Mouse (Mus musculus) embryonic facial prominence, embryonic 11.5 days (tissue): ENCODE measurements at regions not wholly inside any gene's neighbourhood (a gene's known extent, or its start where the extent isn't known, plus 50 kb on each side); places are given as distances from the start of the nearest gene placed in this dataset.

Experiments used
- ATAC-seq: fragments of 200-750 bp; cut with Nextera tagmentation; replicated peaks from 2 replicates; pipeline ENCODE4 v1.8.0; 2017; ENCODE audit warnings: low read depth; ENCODE audit not compliant: insufficient number of reproducible peaks, low FRiP score, low TSS enrichment
- DNase-seq: peaks from one replicate; pipeline ENCODE4 v3.0.0-alpha.2; 2015; ENCODE audit warnings: low spot score
- H3K27ac ChIP-seq: fragments of 300-500 bp; sonication (generic); replicated peaks from 2 replicates; pipeline ENCODE4 v1.5.1; 2014; ENCODE audit warnings: mild to moderate bottlenecking, low read depth, low read length, control low read depth
- H3K27me3 ChIP-seq: fragments of 300-500 bp; sonication (generic); 2 replicates; pipeline ENCODE4 v1.6.1; 2014; ENCODE audit warnings: mild to moderate bottlenecking, low read length, moderate library complexity, mixed read lengths; ENCODE audit not compliant: control insufficient read depth, insufficient read depth
- H3K36me3 ChIP-seq: fragments of 300-500 bp; sonication (generic); replicated peaks from 2 replicates; pipeline ENCODE4 v1.6.1; 2014; ENCODE audit warnings: low read depth, mild to moderate bottlenecking, low read length, moderate library complexity, mixed read lengths; ENCODE audit not compliant: control insufficient read depth, insufficient read depth
- H3K4me1 ChIP-seq: fragments of 300-500 bp; sonication (generic); 2 replicates; pipeline ENCODE4 v1.6.1; 2014; ENCODE audit warnings: low read length, mixed read lengths; ENCODE audit not compliant: control insufficient read depth, insufficient read depth
- H3K4me2 ChIP-seq: fragments of 300-500 bp; sonication (generic); 2 replicates; pipeline ENCODE4 v1.6.1; 2014; ENCODE audit warnings: low read depth, mild to moderate bottlenecking, control low read depth, low read length, moderate library complexity
- H3K4me3 ChIP-seq: fragments of 300-500 bp; sonication (generic); 2 replicates; pipeline ENCODE4 v1.5.1; 2014; ENCODE audit warnings: low read depth, low read length, control low read depth
- H3K9ac ChIP-seq: fragments of 300-500 bp; sonication (generic); replicated peaks from 2 replicates; pipeline ENCODE4 v1.6.1; 2014; ENCODE audit warnings: mild to moderate bottlenecking, control low read depth, low read length
- H3K9me3 ChIP-seq: fragments of 300-500 bp; sonication (generic); replicated peaks from 2 replicates; pipeline ENCODE4 v1.6.1; 2016; ENCODE audit warnings: mild to moderate bottlenecking, low read length, inconsistent platforms, mixed read lengths; ENCODE audit not compliant: control insufficient read depth
- WGBS: fragments of 180-500 bp; shearing (Covaris S2); extraction: QIAGEN DNeasy Blood & Tissue Kit; methylation state at CpG from one replicate; pipeline ENCODE4 v1.1.7; 2014; 5-methylcytosine and 5-hydroxymethylcytosine counted together

GRCm38 (mm10) chr4:152886773-152887172 lies 409.1 kb upstream of the Kcnab2 start:
- Histone ChIP-seq H3K27me3 (no peaks in the 10 kb centered on the region), H3K4me2 (no peak overlapping the region), H3K27ac (no peak overlapping the region), H3K4me1 (no peaks in the 10 kb centered on the region), H3K4me3 (no peak overlapping the region), H3K9ac (no peak overlapping the region), H3K36me3 (no peaks in the 10 kb centered on the region), H3K9me3 (no peaks in the 10 kb centered on the region)
- DNase-seq (no peak), ATAC-seq (0 out of 2 replicates have a peak, but pooled peaks have one; percentile 39)
- WGBS: 72% methylated on average over 9 of the region's 9 CpGs

DNA sequence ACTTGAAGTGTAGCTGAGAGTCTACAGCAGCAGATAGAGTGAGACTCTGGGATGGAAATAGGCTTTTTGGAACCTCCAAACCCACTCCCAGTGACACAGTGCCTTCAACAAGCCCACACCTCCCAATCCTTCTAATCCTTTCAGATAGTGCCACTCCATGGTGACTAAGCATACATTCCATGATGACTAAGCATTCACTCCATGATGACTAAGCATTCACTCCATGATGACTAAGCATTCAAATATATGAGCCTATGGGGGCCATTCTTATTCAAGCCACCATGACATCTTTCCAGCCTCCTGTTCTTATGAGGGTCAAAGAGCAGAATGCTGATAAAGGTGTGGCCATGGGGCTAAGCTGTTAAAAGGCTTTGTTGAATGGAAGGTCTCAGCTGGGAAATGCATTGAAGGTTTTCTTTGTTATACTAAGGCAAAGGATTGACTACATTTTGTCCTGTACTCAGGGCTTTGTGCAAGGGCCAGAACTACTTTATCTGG lies 403.8 kb upstream of the Kcnab2 start:
- no peaks in the 10 kb centered on the region for H3K9me3 ChIP-seq
- H3K9ac ChIP-seq: no peak overlapping the region
- no peaks in the 10 kb centered on the region for H3K4me1 ChIP-seq
- H3K27me3 ChIP-seq: no peaks in the 10 kb centered on the region
- no peak for ATAC-seq
- no peak for DNase-seq
- no peak overlapping the region for H3K27ac ChIP-seq
- H3K4me3 ChIP-seq: no peak overlapping the region
- H3K36me3 ChIP-seq: no peaks in the 10 kb centered on the region
- no peak overlapping the region for H3K4me2 ChIP-seq

- no peaks in the 10 kb centered on the region for H3K36me3 ChIP-seq
- DNase-seq: no peak
- no peaks in the 10 kb centered on the region for H3K27me3 ChIP-seq
- H3K4me3 ChIP-seq: no peak overlapping the region
- H3K27ac ChIP-seq: no peak overlapping the region
- H3K9ac ChIP-seq: no peak overlapping the region
- 91% methylated on average over 2 of the region's 2 CpGs for WGBS
- no peaks in the 10 kb centered on the region for H3K4me1 ChIP-seq
- H3K9me3 ChIP-seq: no peaks in the 10 kb centered on the region
- H3K4me2 ChIP-seq: no peak overlapping the region
- no peak for ATAC-seq
Measured at GRCm38 (mm10) chr4:152880368-152880767, 402.7 kb upstream of the Kcnab2 start.

GRCm38 (mm10) chr4:152878941-152879340 lies 401.3 kb upstream of the Kcnab2 start:
- Histone ChIP-seq H3K27me3 (no peaks in the 10 kb centered on the region), H3K9ac (no peak overlapping the region), H3K36me3 (no peaks in the 10 kb centered on the region), H3K4me1 (no peaks in the 10 kb centered on the region), H3K27ac (no peak overlapping the region), H3K9me3 (no peaks in the 10 kb centered on the region), H3K4me2 (no peak overlapping the region), H3K4me3 (no peak overlapping the region)
- ATAC-seq (no peak), DNase-seq (no peak)
- 75% methylated on average over 14 of the region's 14 CpGs for WGBS

DNA sequence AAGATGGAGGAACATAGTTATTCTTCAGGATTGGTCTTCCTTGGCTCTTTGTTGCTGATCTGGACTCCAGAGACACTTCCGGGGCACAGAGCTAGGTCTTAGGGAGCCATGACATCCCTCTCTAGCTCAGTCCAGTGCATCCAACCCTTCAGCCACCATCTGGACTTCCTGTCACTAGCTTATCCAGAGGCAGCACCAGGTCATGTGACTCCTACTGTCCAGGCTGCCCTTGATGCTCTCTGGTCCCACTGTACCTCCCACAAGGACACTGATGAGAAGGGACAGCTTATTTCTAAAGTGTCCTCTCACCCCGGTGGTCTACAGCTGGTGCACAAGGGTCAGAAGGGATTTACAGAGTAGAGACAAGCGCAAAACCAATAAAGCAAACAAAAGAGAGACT lies 400.7 kb upstream of the Kcnab2 start:
- ATAC-seq (no peak), DNase-seq (no peak)
- no peaks in the 10 kb centered on the region for H3K27me3 ChIP-seq
- no peak overlapping the region for H3K4me2 ChIP-seq
- WGBS: 81% methylated on average over 3 of the region's 3 CpGs
- H3K27ac ChIP-seq: no peak overlapping the region
- no peaks in the 10 kb centered on the region for H3K36me3 ChIP-seq
- H3K9me3 ChIP-seq: no peaks in the 10 kb centered on the region
- no peak overlapping the region for H3K9ac ChIP-seq
- no peak overlapping the region for H3K4me3 ChIP-seq
- no peaks in the 10 kb centered on the region for H3K4me1 ChIP-seq

DNA sequence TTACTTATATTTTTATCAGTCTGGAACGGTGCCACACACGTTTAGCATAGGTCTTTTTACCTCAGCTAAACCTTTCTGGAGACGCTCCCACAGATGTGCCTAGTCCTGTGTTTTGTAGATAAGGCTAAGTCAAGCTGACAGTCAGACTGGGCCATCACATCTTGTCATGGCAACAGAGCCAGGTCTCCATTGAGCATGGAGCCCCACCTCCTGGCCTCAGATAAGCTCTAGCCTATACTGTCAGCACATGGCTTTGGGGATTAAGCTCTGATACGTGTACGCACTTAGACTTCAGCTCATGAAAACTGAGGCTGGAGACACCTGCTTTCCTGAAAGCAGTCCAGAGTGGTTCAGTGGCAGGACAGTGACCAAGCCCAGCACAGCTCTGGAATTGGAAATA lies 392.4 kb upstream of the Kcnab2 start:
- DNase-seq (no peak), ATAC-seq (no peak)
- Histone ChIP-seq H3K9ac (no peak overlapping the region), H3K27ac (no peak overlapping the region), H3K4me3 (no peak overlapping the region), H3K36me3 (no peaks in the 10 kb centered on the region), H3K27me3 (no peaks in the 10 kb centered on the region), H3K4me1 (no peaks in the 10 kb centered on the region), H3K4me2 (no peak overlapping the region), H3K9me3 (no peaks in the 10 kb centered on the region)
- 85% methylated on average over 5 of the region's 5 CpGs for WGBS

GRCm38 (mm10) chr4:152865894-152866293 lies 388.2 kb upstream of the Kcnab2 start:
- no peak overlapping the region for H3K4me2 ChIP-seq
- H3K4me3 ChIP-seq: no peak overlapping the region
- H3K36me3 ChIP-seq: no peaks in the 10 kb centered on the region
- no peaks in the 10 kb centered on the region for H3K4me1 ChIP-seq
- ATAC-seq (no peak), DNase-seq (no peak)
- 81% methylated on average over 8 of the region's 8 CpGs for WGBS
- no peaks in the 10 kb centered on the region for H3K9me3 ChIP-seq
- no peaks in the 10 kb centered on the region for H3K27me3 ChIP-seq
- no peak overlapping the region for H3K9ac ChIP-seq
- no peak overlapping the region for H3K27ac ChIP-seq

DNA sequence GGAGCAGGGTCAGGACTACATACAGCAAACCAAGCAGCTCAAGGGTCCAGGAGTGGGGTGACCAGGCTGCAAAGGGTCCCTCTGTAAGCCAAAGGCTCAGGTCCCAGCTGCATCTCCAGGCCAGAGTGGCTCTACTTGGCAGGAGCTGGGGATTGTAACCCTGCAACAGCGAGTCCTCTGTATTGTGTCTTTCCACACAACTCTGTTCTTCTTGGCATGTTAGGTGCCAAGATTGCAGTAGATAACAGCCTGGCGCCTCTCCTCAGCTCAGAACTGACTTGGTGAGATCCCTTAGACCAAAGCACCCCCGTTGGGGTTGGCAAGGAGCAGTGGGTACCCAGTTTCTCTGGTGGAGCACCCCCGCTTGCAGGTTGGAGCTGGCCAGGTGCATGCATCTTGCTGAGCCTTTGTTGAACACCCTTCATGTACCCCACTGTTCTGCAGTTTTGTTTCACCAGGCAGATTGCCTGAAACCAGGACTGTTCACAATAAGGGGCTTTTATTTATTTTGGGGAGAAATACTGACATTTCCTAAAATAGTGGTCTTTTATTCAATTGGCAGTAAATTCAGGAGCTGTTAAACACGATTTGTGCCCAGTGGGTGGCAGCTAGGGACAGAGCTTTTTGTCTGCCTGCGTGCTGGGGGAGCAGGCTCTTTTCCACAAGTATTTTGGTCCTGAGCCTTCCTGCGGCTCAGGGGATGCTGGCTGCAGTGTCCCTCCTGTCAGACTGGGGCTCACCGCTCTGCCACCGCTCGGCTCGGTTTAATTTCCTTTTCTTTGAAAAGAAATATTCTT lies 385.3 kb upstream of the Kcnab2 start:
- H3K4me3 ChIP-seq: no peak overlapping the region
- no peaks in the 10 kb centered on the region for H3K36me3 ChIP-seq
- WGBS: 49% methylated on average over 11 of the region's 11 CpGs
- H3K27ac ChIP-seq: no peak overlapping the region
- no peak overlapping the region for H3K4me2 ChIP-seq
- no peak overlapping the region for H3K9ac ChIP-seq
- no peaks in the 10 kb centered on the region for H3K9me3 ChIP-seq
- ATAC-seq: no peak
- no peak for DNase-seq
- no peaks in the 10 kb centered on the region for H3K27me3 ChIP-seq
- no peaks in the 10 kb centered on the region for H3K4me1 ChIP-seq
